Comparison of ENCODE assay signal across 8 mouse cellular contexts in genomic region chr5:21787186-21788105, GRCm38 (mm10). TPM values are rescaled to one million over a fixed set of nuclear protein-coding genes. Genes with fewer than 3 reads are reported as not detected.
DNase-seq lines count a peak whose midpoint lies in the region; ATAC-seq and TF ChIP-seq lines count a peak whose summit lies in the region.

No protein-coding gene starts in this region.

- WGBS in lung, embryonic 15.5 days, result 30% methylated on average over 11 of the region's 11 CpGs
- WGBS in limb, embryonic 10.5 days, result 40% methylated on average over 11 of the region's 11 CpGs
- WGBS in olfactory bulb, adult 2 months, result 28% methylated on average over 11 of the region's 11 CpGs

- H3K4me2 ChIP-seq in lung, embryonic 15.5 days, result peak overlapping the region; percentile 59

- H3K27me3 ChIP-seq in lung, embryonic 15.5 days, result no peaks in the 10 kb centered on the region
- no peaks in the 10 kb centered on the region for H3K27me3 ChIP-seq in limb, embryonic 10.5 days (ENCODE audit: low read depth, poor library complexity, severe bottlenecking)

- H3K9me3 ChIP-seq in lung, embryonic 15.5 days, result no peaks in the 10 kb centered on the region
- no peaks in the 10 kb centered on the region for H3K9me3 ChIP-seq in limb, embryonic 10.5 days (replicated peaks)

- peak overlapping the region; percentile 79 for H3K4me3 ChIP-seq in lung, embryonic 15.5 days
- peak overlapping the region; percentile 99 for H3K4me3 ChIP-seq in embryonic fibroblast, embryonic 13.5 days (ENCODE audit: insufficient read depth, low read length)
- peak overlapping the region; percentile 89 for H3K4me3 ChIP-seq in limb, embryonic 10.5 days
- H3K4me3 ChIP-seq in olfactory bulb, adult 2 months (ENCODE audit: insufficient read depth, low read depth, low read length), result peak overlapping the region; percentile 97

- peak overlapping the region; percentile 73 for H3K27ac ChIP-seq in lung, embryonic 15.5 days
- H3K27ac ChIP-seq in embryonic fibroblast, embryonic 13.5 days (ENCODE audit: insufficient read depth, low read length), result peak overlapping the region; percentile 74; the same call in 1 of the 2 replicates
- peak overlapping the region; percentile 92 for H3K27ac ChIP-seq in limb, embryonic 10.5 days
- 0 out of 2 replicates have a peak overlapping the region, but pooled peaks have one; percentile 88 for H3K27ac ChIP-seq in olfactory bulb, adult 2 months (ENCODE audit: insufficient read depth, low read depth, low read length)

- H3K4me1 ChIP-seq in lung, embryonic 15.5 days, result peaks cover 10% of the 10 kb centered on the region; the same call in 1 of the 2 replicates
- H3K4me1 ChIP-seq in embryonic fibroblast, embryonic 13.5 days (ENCODE audit: control insufficient read depth, insufficient read depth, low read length), result peaks cover 3% of the 10 kb centered on the region; the same call in 1 of the 2 replicates
- peaks cover 25% of the 10 kb centered on the region for H3K4me1 ChIP-seq in limb, embryonic 10.5 days
- H3K4me1 ChIP-seq in olfactory bulb, adult 2 months (ENCODE audit: control insufficient read depth, insufficient read depth, low read length), result peaks cover 7% of the 10 kb centered on the region

- H3K9ac ChIP-seq in lung, embryonic 15.5 days, result peak overlapping the region; percentile 89

- DNase-seq in lung, postnatal 14 days, result no peak
- DNase-seq in limb, embryonic 10.5 days (ENCODE audit: low spot score), result no peak
- no peak for DNase-seq in thymus, postnatal 36 days
- DNase-seq in yolk sac, embryonic 10.5 days (ENCODE audit: low spot score), result no peak
- DNase-seq in left cerebral cortex, postnatal 36 days (ENCODE audit: low spot score in 2 of 2), result no peak

- TF ChIP-seq POLR2A in embryonic fibroblast, embryonic 13.5 days (IDR thresholded peaks at IDR 0.05; ENCODE audit: low read depth, low read length), result no peak
- TF ChIP-seq POLR2A in olfactory bulb, adult 2 months (IDR thresholded peaks at IDR 0.05; ENCODE audit: insufficient read depth, low read depth, low read length), result no peak

- intact Hi-C loops in left cerebral cortex, postnatal 36 days (cut with DNase I), result loop anchor here (5.0 kb wide), 1 partner anchor 720 kb away; no protein-coding TSS in a partner anchor

- no peak for TF ChIP-seq CTCF in embryonic fibroblast, embryonic 13.5 days (IDR thresholded peaks at IDR 0.05; ENCODE audit: borderline replicate concordance, insufficient read depth, low read length)
- no peak for TF ChIP-seq CTCF in olfactory bulb, adult 2 months (IDR thresholded peaks at IDR 0.05; ENCODE audit: insufficient read depth, low read depth, low read length)

- no peak for ATAC-seq in lung, embryonic 15.5 days (ENCODE audit: borderline replicate concordance, extremely low read depth, low FRiP score, low TSS enrichment)

- H3K36me3 ChIP-seq in lung, embryonic 15.5 days, result peaks cover 13% of the 10 kb centered on the region
- H3K36me3 ChIP-seq in limb, embryonic 10.5 days, result peaks cover 39% of the 10 kb centered on the region

RNA-seq across cellular contexts. Expression of gene Psmc2, which starts 2.4 kb away (rescaled TPM):
- 187 and 190 TPM in 2 replicates for polyA plus RNA-seq in lung, embryonic 15.5 days (2015; fragmentation: Nextera tagmentation; extraction: Ambion mirVana)
- 108 and 127 TPM in 2 replicates for polyA plus RNA-seq in embryonic fibroblast, embryonic 13.5 days (2011; ENCODE audit: insufficient read length, low read depth, missing spikeins)
- polyA plus RNA-seq in limb, embryonic 10.5 days (2016; fragmentation: Nextera tagmentation; extraction: Ambion mirVana), result 227 and 247 TPM in 2 replicates
- not detected in 2 replicates for polyA plus RNA-seq in olfactory bulb, adult 2 months (2012; ENCODE audit: insufficient read depth, insufficient read length, low replicate concordance, missing spikeins)
- total RNA-seq in left cerebral cortex, postnatal 36 days (2021), result 100 to 1,000 TPM; 108 to 111 TPM

RNA-seq across cellular contexts. Expression of gene Dnajc2, which starts 2.4 kb away (rescaled TPM):
- polyA plus RNA-seq in lung, embryonic 15.5 days (2015; fragmentation: Nextera tagmentation; extraction: Ambion mirVana), result 62.4 and 66.9 TPM in 2 replicates
- 46.0 and 48.1 TPM in 2 replicates for polyA plus RNA-seq in embryonic fibroblast, embryonic 13.5 days (2011; ENCODE audit: insufficient read length, low read depth, missing spikeins)
- 83.5 and 91.3 TPM in 2 replicates for polyA plus RNA-seq in limb, embryonic 10.5 days (2016; fragmentation: Nextera tagmentation; extraction: Ambion mirVana)
- polyA plus RNA-seq in olfactory bulb, adult 2 months (2012; ENCODE audit: insufficient read depth, insufficient read length, low replicate concordance, missing spikeins), result not detected in 2 replicates
- total RNA-seq in left cerebral cortex, postnatal 36 days (2021), result 10 to 100 TPM; 29.6 to 31.8 TPM

RNA-seq across cellular contexts. Expression of gene Pmpcb, which starts 50.5 kb away (rescaled TPM):
- 76.3 and 78.8 TPM in 2 replicates for polyA plus RNA-seq in lung, embryonic 15.5 days (2015; fragmentation: Nextera tagmentation; extraction: Ambion mirVana)
- 78.7 and 107 TPM in 2 replicates for polyA plus RNA-seq in embryonic fibroblast, embryonic 13.5 days (2011; ENCODE audit: insufficient read length, low read depth, missing spikeins)
- 84.4 and 85.5 TPM in 2 replicates for polyA plus RNA-seq in limb, embryonic 10.5 days (2016; fragmentation: Nextera tagmentation; extraction: Ambion mirVana)
- polyA plus RNA-seq in olfactory bulb, adult 2 months (2012; ENCODE audit: insufficient read depth, insufficient read length, low replicate concordance, missing spikeins), result not detected in 2 replicates
- total RNA-seq in left cerebral cortex, postnatal 36 days (2021), result 10 to 100 TPM; 58.6 to 71.4 TPM

Comparison
In these comparisons a context has a peak if more than half of its experiments do, and no peak if none do; other contexts are left out.
1. RNA of gene Dnajc2, which starts 2.4 kb away (polyA plus RNA-seq): 83.5 to 91.3 TPM in limb, embryonic 10.5 days, 62.4 to 66.9 TPM in lung, embryonic 15.5 days and 46.0 to 48.1 TPM in embryonic fibroblast, embryonic 13.5 days; not detected in olfactory bulb, adult 2 months; every median in the first group is over 10 times any median in the second.
2. Peak in every context shown above with its lines, with median percentiles within 50 percentile points of each other: H3K27ac ChIP-seq and H3K4me3 ChIP-seq.